Mouse (Mus musculus) thymus, adult 2 months (tissue): ENCODE data around the gene Ccdc28b.

ENCODE experiments used
- CTCF ChIP-seq: fragments of 200-500 bp; IDR thresholded peaks from 2 replicates; pipeline ENCODE4 v1.5.1; 2012; ENCODE audit warnings: mild to moderate bottlenecking, control low read depth, low read length, moderate library complexity, borderline replicate concordance; ENCODE audit not compliant: control insufficient read depth, poor library complexity, insufficient read depth; ENCODE audit errors: extremely low read depth
- POLR2A ChIP-seq: fragments of 200-500 bp; IDR thresholded peaks from 2 replicates; pipeline ENCODE4 v1.6.1; 2012; ENCODE audit warnings: mild to moderate bottlenecking, low read length, control low read depth, moderate library complexity; ENCODE audit not compliant: control insufficient read depth, poor library complexity, insufficient read depth; ENCODE audit errors: extremely low read depth

DNA sequence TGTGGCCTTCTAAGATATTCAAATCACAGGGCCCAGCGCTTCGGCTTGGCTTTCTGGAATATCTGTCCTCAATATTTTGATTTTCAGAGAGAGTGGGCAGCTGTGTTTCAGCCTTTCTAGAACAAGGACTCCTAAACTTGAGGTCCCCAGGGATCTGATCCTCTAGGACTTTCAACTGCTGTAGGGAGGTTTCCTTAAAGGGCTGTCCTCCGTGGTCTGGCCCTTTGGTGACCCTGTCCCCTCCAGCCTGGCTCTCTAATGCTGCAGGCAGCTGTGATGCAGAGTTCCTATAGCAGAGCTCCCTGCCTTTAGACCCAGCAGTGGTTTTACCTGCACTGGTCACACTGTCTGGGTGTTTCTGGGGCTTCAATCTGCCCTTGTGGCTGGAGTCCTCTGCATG, 7.1 kb downstream of the Ccdc28b start:
- TF ChIP-seq CTCF (no peak), POLR2A (no peak)
